Mouse (Mus musculus) embryonic fibroblast, embryonic 13.5 days (primary cell): ENCODE measurements at regions not wholly inside any gene's neighbourhood (a gene's known extent, or its start where the extent isn't known, plus 50 kb on each side); places are given as distances from the start of the nearest gene placed in this dataset.

Experiments
- CTCF ChIP-seq: IDR thresholded peaks from 2 replicates; pipeline ENCODE4 v1.5.1; 2011; ENCODE audit warnings: mild to moderate bottlenecking, control low read depth, low read length, moderate library complexity, borderline replicate concordance; ENCODE audit not compliant: insufficient read depth
- POLR2A ChIP-seq: IDR thresholded peaks from 2 replicates; pipeline ENCODE4 v1.6.1; 2011; ENCODE audit warnings: low read depth, mild to moderate bottlenecking, control low read depth, low read length, moderate library complexity

DNA sequence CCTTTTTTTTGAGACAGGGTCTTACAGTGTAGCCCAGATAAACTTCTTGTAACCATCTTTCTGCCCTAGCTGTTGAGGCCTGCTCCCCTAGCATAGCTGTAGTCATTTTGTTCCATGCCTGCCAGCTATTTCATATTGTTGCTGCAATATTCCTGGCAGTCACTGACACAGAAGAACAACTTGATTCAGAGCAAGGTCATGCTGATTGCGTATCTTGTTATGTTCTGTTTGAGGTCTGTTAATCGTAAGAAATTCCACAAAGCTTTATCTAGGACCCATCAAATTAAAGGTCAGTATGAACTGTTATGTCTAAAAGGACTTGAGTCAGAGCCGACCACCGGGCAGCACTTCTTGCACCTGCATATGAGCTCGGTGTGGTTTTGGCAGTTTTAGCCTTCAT lies 79.7 kb downstream of the Ddx3x start:
- TF ChIP-seq CTCF: no peak
- TF ChIP-seq POLR2A: no peak
